In genomic region chr7:125645413-125645812, GRCm38 (mm10) we compare ENCODE assay signal across 16 mouse cellular contexts. TPM values are rescaled to one million over a fixed set of nuclear protein-coding genes. Genes with fewer than 3 reads are reported as not detected.
DNase-seq lines count a peak whose midpoint lies in the region; ATAC-seq lines count a peak whose summit lies in the region.
"Had no signal": no experiment of that assay in that cellular context is flagged by ENCODE, and none has a peak within 500 bp of the region (broad histone marks: within the 10 kb centered on the region; RNA-seq: fewer than 3 reads in every experiment).

No protein-coding gene starts in this region.

- peak; percentile 64 for ATAC-seq in frontal cortex, adult (ENCODE audit: low TSS enrichment)
- ATAC-seq: forebrain, embryonic 13.5 days had no signal

- no peak for DNase-seq in frontal cortex, postnatal 14 days (ENCODE audit: low spot score in 2 of 2)
- DNase-seq in left cerebral cortex, postnatal 4 days, result peak; percentile 46
- DNase-seq in left cerebral cortex, postnatal 14 days (ENCODE audit: low spot score in 2 of 2), result no peak
- DNase-seq in brain, adult 2 months (ENCODE audit: low read depth, low spot score), result peak; percentile 30
- DNase-seq in right cerebral cortex, postnatal 4 days, result no peak
- DNase-seq: adrenal gland, adult 2 months; adrenal gland, postnatal 25 days; cerebellum, adult 11 months; cerebellum, adult 8-10 months; cerebellum, postnatal 14 days; embryo, embryonic 11 days; gastrocnemius, postnatal 10 days; heart, adult 2 months; heart, postnatal 14 days had no signal

- intact Hi-C loops in left cerebral cortex, postnatal 4 days (cut with DNase I), result no loop called here
- intact Hi-C loops in left cerebral cortex, postnatal 14 days (cut with DNase I), result no loop called here

RNA-seq across cellular contexts. Expression of gene Il21r, which starts 42.2 kb away (rescaled TPM):
- total RNA-seq in left cerebral cortex, postnatal 4 days (2021), result under 1 TPM; 0.54 to 0.66 TPM
- total RNA-seq in left cerebral cortex, postnatal 14 days (2021), result 1 to 10 TPM in 1 of 2 experiments, under 1 TPM in 1; 0.72 to 1.0 TPM

Comparison
In these comparisons a context has a peak if more than half of its experiments do, and no peak if none do; other contexts are left out.
1. DNase-seq: peak in left cerebral cortex, postnatal 4 days (single experiment) and brain, adult 2 months (single experiment); none in frontal cortex, postnatal 14 days (0 of 2), left cerebral cortex, postnatal 14 days (0 of 2) and right cerebral cortex, postnatal 4 days (single experiment).